15 mouse cellular contexts compared by ENCODE assay signal in genomic region chr12:60684036-60684435, GRCm38 (mm10).
"Had no signal": no experiment of that assay in that cellular context is flagged by ENCODE, and none has a peak within 500 bp of the region (broad histone marks: within the 10 kb centered on the region; RNA-seq: fewer than 3 reads in every experiment).

No protein-coding gene starts in this region.

- H3K4me3 ChIP-seq: limb, embryonic 15.5 days; liver, embryonic 13.5 days; lung, embryonic 15.5 days; midbrain, embryonic 12.5 days; neural tube, embryonic 13.5 days; stomach, embryonic 15.5 days had no signal

- H3K4me1 ChIP-seq: limb, embryonic 15.5 days; liver, embryonic 13.5 days; lung, embryonic 15.5 days; midbrain, embryonic 12.5 days; neural tube, embryonic 13.5 days; stomach, embryonic 15.5 days had no signal

- H3K27ac ChIP-seq: limb, embryonic 15.5 days; liver, embryonic 13.5 days; lung, embryonic 15.5 days; midbrain, embryonic 12.5 days; neural tube, embryonic 13.5 days; stomach, embryonic 15.5 days had no signal

- H3K27me3 ChIP-seq: limb, embryonic 15.5 days; liver, embryonic 13.5 days; lung, embryonic 15.5 days; midbrain, embryonic 12.5 days; neural tube, embryonic 13.5 days; stomach, embryonic 15.5 days had no signal

- ATAC-seq: liver, postnatal 0 days; midbrain, embryonic 16.5 days had no signal

- H3K9me3 ChIP-seq: limb, embryonic 15.5 days; liver, embryonic 13.5 days; lung, embryonic 15.5 days; midbrain, embryonic 12.5 days; neural tube, embryonic 13.5 days; stomach, embryonic 15.5 days had no signal

- H3K36me3 ChIP-seq: limb, embryonic 15.5 days; liver, embryonic 13.5 days; lung, embryonic 15.5 days; midbrain, embryonic 12.5 days; neural tube, embryonic 13.5 days; stomach, embryonic 15.5 days had no signal

- DNase-seq: kidney, adult 9 months; kidney, postnatal 14 days; layer of hippocampus, postnatal 36 days; liver, embryonic 13.5 days; liver, postnatal 0 days; retina, postnatal 1 day; right cerebral cortex, postnatal 4 days; spleen, adult 18-20 months; thymus, postnatal 14 days had no signal

- H3K4me2 ChIP-seq: limb, embryonic 15.5 days; liver, embryonic 13.5 days; lung, embryonic 15.5 days; midbrain, embryonic 12.5 days; neural tube, embryonic 13.5 days; stomach, embryonic 15.5 days had no signal

- H3K9ac ChIP-seq: limb, embryonic 15.5 days; liver, embryonic 13.5 days; liver, postnatal 0 days; lung, embryonic 15.5 days; midbrain, embryonic 12.5 days; neural tube, embryonic 13.5 days; stomach, embryonic 15.5 days had no signal
